Mouse (Mus musculus) lung, adult 18-20 months (tissue): ENCODE results near the gene Parp4.
A peak's percentile ranks its signal among the peaks of the same experiment; 100 is the strongest.

Source experiments
- DNase-seq, 2 experiments: peaks; one replicate each; pipeline ENCODE4 v3.0.0; 2022; ENCODE audit warnings: mixed read lengths in 2 of 2

Gene Parp4

DNA sequence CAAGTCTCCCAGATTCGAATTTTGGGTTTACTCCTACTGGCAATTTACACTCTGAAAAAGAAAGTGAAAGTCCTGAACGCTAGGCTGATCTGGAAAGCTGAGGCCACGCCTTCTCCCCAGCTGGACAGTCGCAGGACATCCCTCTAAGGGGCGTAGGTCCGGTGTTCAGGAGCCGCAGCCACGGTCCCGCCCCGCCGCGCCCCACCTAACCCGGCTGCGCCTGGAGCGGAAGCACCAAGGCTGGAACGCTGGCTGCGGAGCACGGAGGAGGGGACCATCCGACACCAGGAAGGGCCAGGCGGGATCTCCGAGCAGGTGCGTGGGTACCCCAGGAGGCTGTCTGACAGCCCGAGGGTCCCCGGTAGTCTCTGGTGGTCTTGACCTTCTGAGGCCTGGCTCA is at the start of gene Parp4, which contains the start of gene Cenpj:
Gene Parp4 (plus strand): TSS at position 204 of the 400 bp plus-strand sequence.
Gene Cenpj (minus strand): TSS at position 10 of the 400 bp plus-strand sequence.
- peak; percentile 95 to 96 for DNase-seq

DNA sequence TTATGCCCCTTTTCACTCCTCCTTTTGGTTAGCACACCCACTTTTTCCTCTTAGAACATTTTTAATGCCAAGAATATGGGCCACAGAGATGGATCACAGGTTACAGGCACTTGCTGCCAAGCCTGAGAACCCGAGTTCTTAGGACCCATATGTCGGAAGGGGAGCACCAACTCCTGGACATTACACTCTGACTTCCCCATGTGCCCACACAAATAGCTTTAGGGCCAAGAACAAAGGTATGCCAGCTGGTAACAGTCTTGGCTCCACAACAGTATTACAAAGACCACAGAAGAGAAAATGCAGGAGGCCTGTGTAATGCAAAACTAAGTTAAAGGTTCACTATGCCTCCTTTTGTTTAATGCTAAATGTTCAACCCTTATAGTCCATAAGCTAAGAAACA is 44.6 kb upstream of the Parp4 start:
- no peak for DNase-seq

DNA sequence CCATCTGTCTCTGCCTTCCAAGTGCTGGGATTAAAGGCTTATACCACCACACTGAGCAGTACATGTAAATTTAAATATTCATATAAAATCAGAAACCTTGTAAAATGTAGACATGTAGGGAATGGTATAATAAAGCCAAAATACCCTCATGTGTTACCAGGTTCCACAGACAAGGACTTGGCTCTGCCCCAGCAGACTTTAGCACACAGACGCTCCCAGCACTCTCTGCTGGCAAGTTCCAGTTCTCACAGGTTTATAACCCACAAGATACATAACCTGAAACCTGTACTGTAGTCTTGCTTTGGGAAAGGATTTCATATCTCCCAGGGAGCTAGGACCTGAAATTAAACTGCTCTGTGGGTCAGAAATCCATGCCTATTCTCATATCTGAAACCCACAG is 30.5 kb upstream of the Parp4 start:
- no peak for DNase-seq

DNA sequence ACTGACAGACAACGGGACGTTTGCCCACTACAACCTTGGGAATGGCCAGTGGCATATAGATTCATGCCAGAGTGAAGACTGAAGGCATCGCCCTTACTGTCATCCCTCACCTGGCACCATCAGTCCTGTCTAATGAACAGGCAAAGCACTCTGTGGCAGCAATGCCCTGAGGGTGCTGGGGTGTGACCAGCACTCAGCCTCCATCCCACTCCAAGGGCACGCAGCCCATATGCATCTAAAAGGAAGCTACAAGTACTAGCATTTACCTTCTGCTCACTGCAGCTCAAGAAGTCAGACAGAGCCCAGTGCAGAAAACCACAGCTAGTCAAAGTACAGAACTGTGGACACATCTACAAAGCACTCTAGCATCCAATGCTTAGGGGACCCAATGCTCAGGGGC is 29.9 kb upstream of the Parp4 start:
- no peak for DNase-seq

DNA sequence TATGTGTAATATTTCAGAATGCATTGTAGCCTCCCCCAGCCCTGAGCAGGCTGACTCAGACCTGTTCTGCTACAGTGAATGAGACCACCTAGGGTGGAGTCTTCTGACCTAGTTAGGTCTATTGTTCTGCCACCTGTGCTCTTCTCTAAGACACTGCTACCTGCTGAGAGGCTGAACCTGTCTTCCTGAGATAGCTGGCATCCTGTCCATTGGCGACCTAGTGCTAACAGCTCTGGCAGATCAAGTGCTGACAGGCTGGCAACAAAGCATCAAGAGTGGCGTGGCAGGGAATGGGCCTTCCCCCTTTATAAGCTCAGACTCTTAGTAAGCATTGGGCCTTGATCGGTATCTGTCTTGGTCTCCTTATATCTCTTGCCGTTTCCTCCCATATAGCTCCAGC is 24.5 kb upstream of the Parp4 start:
- DNase-seq = no peak

DNA sequence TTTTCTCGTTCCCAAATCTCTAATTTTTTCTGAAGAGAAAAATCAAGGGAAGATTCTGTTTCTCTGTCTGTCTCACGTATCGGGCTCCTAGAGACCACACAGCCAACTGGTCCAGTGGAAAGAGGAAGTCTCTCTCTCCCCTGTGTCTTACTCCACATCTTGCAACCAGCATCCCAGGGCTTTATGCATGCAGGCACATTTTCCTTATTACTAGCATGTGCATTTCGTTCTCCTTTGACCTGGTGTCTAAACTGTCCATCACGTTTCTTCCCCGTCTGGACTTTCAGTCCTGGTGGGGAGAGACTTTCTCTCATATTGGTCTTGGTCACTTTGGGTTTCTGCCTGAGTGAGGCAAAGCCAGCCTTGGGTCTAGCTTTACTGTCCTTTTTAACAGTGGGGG is 22.5 kb upstream of the Parp4 start:
- DNase-seq = no peak

DNA sequence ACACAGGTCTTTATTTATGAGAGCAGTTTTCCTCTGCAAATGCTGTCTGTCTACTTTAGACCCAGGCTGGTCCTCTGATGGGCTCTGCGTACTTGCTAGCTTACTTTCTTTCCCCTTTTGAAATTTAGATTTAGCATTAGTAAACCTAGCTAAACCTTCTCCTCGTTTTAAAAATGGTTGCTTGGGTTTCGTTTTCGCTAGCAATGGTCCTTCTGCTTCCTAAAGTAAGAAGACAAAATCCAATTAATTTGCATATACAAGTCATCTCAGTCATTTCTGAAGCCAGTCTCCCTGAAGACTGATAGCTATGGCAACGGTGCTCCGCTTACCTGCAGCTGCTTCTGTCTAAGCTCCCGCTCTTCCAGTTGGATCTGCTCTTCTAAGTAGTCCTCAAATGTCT is 22.1 kb upstream of the Parp4 start:
- no peak for DNase-seq

DNA sequence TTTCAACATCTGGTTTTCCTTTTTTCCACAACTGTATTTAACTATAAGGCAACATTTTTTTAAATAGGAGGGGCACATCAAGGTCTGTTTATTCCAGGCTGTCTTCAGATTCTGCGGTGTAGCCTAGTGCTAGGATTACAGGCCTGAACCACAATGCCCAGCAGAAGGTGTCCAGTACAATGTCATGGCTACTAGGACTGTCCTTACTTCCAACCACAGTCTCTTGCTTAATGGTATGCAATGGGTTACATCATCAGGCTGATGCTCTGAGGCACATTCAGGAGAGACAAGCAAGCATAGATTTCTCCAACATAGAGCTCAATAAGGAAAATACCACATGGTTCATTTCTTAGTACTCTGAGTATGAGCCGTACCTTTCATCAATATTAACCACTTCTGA is 20.7 kb upstream of the Parp4 start:
- no peak for DNase-seq

DNA sequence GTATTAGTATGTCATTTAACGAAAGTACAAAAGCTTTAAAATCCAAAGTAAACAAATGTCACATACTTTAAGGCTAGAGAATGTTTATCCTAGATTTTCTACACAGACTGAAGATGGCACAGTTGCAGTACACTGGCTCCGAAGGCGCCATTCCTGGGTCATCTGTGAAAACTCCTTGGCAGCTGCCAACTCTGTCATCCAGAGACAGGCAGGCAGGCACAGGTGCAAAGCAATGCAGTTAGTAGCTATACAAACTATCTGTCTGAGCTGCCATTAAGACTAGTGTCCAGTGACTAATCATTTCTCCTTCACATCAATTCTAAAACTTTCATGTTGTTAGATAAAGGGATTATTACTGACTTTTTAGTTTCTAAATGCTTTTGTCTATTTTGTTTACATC is 16.3 kb upstream of the Parp4 start:
- no peak for DNase-seq

DNA sequence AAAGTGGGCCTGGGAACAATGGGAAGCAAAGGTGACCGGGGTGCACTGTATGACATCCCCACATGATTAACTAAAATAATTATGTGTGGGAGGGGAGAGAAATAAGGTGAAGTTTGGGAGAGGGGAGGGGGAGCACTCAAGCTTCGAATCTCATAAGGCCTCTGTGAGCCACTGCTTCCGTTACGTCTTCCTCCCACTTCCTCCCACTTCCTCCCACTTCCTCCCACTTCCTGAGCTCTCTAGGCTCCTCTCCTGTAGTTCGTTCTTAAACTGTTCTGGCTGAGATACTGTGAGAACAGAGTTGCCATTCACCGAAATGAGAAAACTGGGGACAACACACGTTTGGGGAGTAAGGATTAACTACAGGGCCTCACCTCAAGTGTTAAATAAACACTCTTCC is 7.9 kb upstream of the Parp4 start:
- DNase-seq = no peak

DNA sequence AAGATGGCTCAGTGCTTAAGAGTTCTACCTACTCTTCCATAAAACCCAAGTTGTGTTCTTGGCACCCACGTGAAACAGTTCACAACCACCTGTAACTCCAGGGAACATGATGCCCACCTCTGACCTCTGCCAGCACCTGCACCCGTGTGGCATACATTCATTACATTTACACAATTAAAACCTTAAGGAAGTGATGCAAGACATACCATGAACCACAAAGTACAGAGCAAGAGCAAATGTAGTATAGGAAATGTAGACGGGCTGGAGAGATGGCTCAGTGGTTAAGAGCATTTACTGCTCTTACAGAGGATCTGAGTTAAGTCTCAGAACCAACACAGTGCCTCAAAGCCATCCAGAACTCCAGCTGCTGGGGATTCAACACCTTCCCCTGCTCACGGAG is 6.4 kb upstream of the Parp4 start:
- no peak for DNase-seq

DNA sequence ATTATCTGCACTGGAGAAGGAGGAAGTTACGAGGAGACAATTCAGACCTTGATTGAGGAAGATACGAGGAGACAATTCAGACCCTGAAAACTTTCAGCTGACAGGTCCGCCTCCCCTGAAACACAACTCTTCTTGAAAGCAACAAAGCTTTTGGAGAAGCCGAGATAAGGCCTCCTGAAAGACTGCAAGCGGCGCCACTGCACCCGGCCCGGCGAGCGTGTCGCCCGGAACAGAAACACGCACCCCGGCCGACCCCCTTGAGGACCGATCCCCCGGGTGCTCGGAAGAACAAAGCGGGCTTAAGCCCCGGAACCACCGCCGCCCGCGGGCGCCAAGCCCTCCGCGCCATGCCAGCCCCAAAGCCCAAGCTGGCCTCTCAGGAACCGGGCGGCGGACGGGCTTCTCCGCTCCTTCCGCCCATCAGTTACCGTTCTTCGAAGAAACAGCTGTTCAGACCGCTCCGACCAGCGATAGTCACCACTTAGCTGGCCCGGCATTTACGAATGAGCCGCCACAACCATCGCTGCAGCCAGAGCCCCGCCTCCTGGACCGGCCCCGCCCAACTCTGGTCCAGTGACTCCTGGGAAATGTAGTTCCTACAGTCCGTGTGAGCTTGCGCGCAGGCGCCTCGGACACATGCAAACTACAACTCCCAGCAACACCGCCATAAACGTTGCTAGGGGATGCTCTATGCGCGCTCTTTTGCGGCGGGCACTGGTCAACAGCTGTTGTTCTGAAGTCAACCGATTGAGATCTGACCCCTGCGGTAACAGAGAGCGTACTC is 3.9 kb upstream of the Parp4 start:
- peak; percentile 96 to 97 for DNase-seq

DNA sequence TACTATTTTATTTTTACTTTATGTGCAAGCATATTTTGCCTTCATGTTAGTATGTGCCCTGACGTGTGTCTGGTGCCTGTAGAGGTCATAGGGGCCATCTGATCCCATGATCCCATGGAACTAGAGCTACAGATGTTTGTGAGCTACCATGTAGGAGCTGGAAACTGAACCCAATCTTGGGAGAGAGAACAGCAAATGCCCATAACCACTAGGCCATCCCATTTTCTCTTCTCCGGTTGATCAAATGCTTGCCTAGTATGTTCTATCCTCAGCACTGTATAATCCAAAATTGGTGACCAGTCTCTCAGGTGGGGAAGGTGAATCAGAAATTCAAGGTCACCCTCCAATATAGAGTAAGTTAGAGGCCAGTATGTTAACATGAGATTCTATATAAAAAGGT is 2.9 kb upstream of the Parp4 start:
- DNase-seq = no peak

DNA sequence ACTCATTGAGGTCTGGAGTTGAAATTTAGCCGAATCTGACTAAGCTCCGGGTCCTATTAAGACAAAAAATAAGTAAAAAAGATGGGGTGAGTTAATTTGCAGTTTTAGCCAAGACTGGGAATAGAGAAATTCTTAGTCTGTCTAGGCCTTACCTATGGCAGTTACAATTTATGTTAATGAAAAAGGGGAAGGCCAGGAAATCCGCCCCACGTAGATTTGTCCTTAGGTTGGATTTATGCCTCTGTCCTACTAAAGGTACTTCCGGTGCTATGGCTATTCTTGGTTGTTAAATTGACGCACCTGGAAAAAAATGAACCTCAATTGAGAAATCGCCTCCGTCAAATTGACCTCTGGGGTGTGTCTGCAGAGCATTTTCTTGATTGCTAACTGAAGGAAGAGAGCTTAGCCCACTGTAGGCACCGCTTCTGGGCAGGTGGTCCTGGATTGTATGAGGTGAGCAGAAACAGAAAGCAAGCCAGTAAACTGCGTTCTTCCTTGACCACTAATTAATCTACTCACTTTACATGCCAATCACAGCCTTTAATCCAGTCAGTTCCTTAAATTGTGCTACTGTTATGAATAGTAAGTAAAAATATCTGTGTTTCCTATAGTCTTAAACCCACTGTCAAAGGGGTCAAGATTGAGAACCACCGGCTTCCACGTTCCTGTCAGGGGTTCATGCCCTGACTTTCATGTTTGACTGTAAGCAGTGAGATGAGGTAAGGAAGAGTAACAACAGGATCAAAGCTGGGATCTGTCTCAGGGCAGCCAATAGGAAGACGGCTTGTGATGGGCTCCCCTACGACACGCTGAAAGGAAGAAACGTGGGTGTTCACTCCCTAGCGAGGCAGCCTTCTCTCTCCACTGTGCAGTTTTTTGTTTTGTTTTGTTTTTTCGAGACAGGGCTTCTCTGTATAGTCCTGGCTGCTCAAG is 816 bp downstream of the Parp4 start:
- DNase-seq = peak in 1 of 2 experiments; percentile 16

DNA sequence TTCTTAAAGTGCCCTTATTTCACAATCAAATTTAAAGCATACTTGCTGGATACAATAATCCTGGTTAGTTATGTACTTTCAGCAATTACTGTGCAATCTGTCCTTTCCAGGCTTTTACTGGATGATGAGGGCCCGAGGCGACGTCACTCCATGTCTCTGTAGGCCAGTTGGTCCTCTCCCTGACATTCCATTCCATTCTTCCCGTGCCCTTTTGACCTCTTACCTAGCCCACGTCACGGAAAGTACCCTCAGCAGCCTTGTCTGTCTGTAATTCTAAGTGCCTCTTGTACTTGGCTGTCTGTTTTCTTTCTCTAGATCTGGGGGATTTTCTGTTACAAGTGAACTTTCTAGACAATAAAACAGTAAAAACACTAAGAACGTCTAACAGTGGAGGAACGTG is 3.6 kb downstream of the Parp4 start:
- DNase-seq = peak in 1 of 2 experiments; percentile 26

DNA sequence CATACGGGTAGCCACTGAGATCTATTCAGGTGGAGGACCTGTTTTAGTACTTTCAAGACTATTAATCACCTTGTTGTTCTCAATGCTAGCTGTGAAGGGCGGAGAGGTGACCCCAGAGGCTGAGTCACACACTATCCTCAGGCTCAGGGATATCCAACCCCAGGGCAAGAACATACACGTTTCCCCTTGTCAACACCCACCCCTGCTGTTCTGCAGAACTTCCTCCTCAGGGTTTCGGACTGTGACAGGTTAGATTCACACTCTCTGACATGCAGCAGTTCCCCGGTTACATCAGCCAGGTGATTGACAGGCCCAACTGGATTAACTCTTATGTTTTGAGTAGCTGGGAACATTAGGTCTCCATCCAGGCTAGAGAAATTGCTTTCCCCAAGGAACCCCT is 5.7 kb downstream of the Parp4 start:
- no peak for DNase-seq

DNA sequence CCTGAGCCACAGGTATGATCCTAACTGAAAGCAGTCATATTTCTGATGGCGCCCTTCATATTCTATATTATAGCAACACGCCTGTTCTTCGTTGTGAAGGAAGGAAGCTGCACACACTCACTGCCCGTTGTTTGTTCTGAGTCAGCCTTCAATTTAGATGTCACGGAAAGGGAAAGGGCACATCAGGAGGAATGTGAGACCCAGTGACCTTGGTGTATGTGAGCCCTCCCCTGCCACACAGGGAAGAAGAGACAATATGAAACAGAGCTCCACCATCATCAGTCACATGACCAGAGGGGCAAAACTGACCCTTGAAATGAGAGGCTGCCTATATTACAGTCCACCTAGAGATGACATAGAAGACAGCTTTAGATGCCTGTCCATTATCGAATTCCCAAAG is 6.9 kb downstream of the Parp4 start:
- DNase-seq = no peak

DNA sequence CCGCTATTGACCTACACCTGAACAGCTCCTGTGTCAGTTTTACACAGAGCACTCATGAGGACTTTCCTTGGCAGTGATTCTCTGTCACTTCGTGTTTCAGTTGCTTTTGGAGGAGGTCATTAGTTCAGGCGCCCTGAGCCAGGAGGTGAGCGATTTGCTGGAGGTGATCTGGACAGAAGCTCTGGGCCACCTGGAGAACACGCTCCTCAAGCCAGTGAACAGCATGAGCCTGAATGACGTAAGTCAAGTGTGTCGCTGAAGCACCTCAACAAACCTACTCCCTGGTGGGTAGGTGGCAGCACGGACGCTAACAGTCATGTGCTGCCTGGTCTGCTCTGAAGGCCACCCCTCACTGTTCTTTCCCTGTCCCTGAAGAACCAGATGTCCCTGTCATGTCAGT is 16.8 kb downstream of the Parp4 start:
- DNase-seq = no peak

DNA sequence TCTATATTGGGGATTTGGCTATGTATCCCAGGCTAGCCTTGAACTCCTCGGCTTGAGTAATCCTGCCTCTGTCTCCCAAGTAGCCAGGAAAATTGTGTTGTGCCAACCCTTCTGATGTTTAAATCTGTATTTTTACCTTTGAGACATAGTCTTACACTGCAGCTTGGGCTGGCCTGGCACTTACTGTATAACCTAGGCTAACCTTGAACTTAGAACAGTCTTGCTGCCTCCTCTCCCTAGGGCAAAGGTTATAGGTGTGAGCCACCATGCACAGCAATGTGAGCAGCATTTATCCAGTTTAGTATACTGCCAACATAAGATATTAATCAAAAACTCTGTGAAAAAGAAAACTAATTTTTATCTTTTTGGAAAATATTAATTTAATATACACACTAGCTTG is 19.4 kb downstream of the Parp4 start:
- no peak for DNase-seq

DNA sequence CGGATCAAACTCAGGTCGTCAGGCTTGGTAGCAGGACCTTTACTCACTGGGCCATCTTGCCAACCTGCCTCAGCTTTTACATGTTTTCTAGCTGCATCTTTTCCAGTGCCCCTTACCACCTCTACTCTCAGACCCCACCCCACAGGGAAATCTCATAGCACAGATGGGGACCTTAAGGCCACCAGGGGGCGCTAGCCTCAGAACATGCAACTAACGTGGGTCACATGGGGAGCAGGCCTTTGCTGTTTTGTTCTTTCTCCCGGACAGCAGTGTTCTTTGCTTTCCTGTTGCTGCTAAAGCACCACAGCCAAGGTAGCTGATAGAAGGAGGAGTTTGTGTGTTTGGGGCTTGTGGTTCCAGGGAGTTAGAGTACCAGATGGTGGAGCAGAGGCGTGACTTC is 23.3 kb downstream of the Parp4 start:
- peak; percentile 38 to 44 for DNase-seq

DNA sequence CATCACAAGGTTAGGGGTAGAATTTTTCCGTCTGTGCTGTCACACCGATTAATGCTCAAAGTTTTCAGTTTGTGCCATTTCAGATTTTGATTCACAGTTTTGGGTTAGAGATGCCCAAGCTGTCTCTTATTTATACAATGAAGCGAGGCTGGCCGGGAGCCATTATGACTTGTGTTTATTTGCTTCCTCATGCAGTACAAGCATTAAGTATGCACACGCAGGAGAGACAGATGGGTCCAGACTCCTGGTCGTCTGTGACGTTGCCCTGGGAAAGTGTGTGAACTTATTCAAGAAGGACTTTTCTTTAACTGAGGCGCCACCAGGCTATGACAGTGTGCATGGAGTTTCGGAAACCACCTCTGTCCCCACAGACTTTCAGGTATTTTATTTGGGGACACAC is 26.6 kb downstream of the Parp4 start:
- no peak for DNase-seq

DNA sequence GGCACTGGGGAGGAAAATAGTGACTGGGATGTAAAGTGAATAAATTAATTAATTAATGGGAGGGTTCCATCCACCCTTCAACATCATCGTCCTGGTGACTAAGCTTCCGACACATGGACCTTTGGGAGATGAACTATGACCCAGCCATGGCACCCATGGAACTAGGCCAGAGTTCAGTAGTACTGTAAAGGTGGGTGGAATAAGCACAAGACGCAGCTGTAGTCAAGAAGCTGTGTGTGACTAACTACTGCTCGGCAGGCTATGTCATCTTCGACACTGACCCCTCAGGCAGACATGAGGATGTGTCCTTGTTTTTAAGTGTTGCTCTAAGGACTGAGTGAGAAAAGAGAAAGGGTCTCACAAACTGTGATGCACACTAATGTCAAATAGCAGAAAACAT is 29.0 kb downstream of the Parp4 start:
- no peak for DNase-seq

DNA sequence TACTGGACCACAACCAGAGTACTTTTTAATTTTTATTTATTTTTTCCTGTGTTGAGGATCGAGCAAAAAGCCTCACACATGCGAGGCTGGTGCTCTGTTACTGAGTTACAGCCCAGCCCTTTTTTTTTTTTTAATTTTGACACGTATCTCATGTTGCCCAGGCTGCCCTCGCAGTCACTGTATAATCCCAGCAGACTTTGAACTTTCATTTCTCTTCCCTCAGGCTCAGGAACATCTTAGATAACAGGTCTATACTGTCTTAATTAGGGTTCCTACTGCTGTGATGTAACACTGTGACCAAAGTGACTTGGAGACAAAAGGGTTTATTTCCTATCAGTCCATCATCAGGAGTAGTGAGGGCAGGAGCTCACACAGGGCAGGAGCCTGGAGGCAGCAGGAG is 29.7 kb downstream of the Parp4 start:
- DNase-seq = no peak

DNA sequence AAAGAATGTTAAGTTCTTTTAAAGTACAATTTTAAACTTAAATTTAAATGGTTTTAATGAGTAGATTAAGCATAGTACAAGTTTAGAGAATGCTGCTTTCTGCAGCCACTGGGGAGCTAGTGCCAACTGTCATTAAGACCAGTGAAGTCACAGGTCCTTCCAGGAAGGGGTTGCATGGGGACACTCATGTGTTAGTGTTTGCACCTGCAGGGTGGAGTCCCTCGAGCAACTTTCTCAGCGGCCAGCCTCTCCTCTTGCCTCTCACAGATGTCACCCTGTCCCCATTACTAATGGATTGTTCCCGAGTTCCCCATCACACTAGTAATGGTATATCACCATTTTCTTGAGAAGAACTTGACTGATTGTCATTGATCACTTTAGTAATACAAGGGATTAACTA is 37.8 kb downstream of the Parp4 start:
- no peak for DNase-seq
